Mouse (Mus musculus): ENCODE results near the gene Bbx.

The Bbx gene

DNA sequence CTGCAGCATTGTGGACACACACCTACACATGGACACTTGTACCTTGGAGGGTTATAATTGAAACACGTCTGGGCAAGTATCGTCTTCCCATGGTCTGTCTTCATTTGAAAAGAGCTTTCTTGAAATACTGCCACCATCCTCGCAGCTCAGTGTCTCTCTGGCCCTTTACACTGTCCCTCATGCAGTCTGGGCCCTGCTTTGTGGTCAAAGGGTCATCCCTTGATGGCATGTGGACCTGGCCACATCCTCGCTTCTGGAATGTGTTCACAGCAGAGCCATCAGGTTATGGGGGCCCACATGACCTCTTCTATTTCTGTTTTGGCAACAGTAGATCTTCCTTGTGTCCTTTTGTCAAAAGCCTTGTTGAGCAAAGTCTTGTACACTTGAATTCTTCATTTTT is 282.6 kb downstream of the Bbx start:
- DNase-seq, result no peak

DNA sequence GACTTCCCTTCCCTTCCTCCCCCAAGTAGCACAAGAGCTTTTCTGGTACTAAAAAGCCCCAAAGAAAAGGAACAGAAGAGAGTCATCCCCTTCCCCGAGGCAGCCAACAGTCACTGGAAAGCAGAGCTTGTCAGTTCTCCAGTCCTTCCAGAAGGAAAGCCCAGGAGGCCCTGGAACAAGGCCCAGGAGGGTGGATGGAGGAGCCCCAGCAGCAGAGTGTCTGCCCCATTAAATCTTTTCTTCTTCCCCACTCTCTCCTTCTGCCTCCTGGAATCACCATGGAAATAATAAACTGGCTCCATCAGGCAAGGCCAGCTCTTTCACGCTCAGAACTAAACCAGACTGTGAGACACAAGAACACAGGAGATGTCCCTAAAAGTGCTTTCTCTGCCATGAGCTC is 284.3 kb downstream of the Bbx start:
- no peak for DNase-seq
